Mouse (Mus musculus) cortical plate, adult 2 months (tissue): ENCODE results near the gene Gls2. TPM values are rescaled to one million over a fixed set of nuclear protein-coding genes. Genes with fewer than 3 reads are reported as not detected.

Experiments used
- H3K27ac ChIP-seq: fragments of 200-500 bp; 2 replicates; pipeline ENCODE4 v1.5.1; 2012; ENCODE audit warnings: low read length, control low read depth, inconsistent platforms; ENCODE audit not compliant: insufficient read depth
- H3K4me1 ChIP-seq: fragments of 200-500 bp; 2 replicates; pipeline ENCODE4 v1.6.1; 2011; ENCODE audit warnings: low read length; ENCODE audit not compliant: control insufficient read depth, insufficient read depth
- H3K4me3 ChIP-seq: fragments of 200-500 bp; 2 replicates; pipeline ENCODE4 v1.5.1; 2011; ENCODE audit warnings: mild to moderate bottlenecking, low read length, control low read depth; ENCODE audit not compliant: insufficient read depth
- CTCF ChIP-seq: fragments of 200-500 bp; IDR thresholded peaks from 2 replicates; pipeline ENCODE4 v1.5.1; 2011; ENCODE audit warnings: mild to moderate bottlenecking, control low read depth, low read length; ENCODE audit not compliant: insufficient read depth; ENCODE audit errors: extremely low read depth
- POLR2A ChIP-seq: fragments of 200-500 bp; IDR thresholded peaks from 2 replicates; pipeline ENCODE4 v1.6.1; 2011; ENCODE audit warnings: mild to moderate bottlenecking, low read length, control low read depth; ENCODE audit not compliant: insufficient read depth; ENCODE audit errors: extremely low read depth
- polyA plus RNA-seq: library from polyadenylated mRNA; depleted of rRNA; stranded (reverse); fragments of >200 nt; gene quantifications from 2 replicates; pipeline ENCODE4 v1.2.3, GENCODE M21; 2012

The Gls2 gene
- polyA plus RNA-seq, 1 experiment = 54.8 TPM

DNA sequence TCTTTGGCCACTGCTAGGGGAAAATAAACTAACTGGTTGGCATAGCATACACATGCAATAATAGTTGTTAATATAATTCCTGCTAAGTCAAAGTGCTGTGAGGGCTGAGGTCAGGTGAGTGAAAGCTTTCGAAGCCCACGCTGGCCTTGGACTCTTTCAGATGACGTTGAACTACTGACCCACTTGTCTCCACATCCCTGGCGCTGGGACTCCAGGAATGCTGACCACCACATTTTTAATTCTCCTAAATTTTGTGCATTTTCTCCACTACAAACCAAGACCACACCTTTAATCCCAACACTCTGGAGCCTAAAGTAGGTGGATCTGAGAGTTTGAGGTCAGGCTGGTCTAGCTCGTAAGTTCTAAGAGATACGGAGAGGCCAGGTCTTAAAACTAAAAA lies 1.1 kb upstream of the Gls2 start:
- TF ChIP-seq CTCF (no peak), POLR2A (no peak)
- Histone ChIP-seq H3K27ac (no peak overlapping the region), H3K4me1 (no peaks in the 10 kb centered on the region), H3K4me3 (no peak overlapping the region)

DNA sequence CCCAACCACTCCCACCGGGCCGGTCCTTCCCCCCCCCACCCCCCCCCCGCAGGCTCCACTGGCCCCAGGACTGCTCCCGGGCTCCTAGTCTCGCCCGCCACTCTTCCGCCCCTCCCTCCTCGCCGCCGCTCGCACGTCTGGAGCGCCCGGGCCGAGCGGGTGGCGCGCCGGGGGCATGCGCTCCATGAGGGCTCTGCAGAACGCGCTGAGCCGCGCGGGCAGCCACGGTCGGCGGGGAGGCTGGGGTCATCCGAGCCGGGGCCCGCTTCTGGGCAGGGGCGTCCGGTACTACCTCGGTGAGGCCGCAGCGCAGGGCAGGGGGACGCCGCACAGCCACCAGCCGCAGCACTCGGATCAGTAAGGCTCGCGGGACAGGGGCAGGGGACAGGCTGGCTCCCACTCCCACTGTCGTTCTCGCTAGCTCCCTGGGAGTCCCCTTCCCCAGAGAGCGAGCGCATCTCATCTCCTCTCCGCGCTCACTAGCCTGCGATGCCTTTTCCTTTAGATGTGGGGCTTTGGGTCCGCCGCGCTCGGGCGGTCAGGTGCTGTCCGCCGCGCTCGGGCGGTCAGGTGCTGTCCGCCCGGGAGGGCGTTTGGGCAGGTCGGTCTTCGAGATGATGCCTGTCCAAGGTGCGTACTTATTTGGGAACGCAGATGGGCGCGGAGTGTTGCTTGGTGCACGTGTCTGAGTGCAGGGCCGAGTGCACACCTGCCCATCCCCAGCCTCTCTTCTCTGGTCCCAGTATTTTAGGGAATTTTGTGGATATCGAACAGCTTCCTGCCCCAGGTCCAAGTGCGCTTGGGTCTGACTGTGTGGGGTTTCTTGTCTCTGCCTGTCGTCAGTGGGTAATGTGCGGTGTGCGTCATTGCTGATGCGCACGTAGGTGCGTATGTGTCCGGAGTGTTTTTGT lies 549 bp downstream of the Gls2 start:
- H3K4me1 ChIP-seq = no peaks in the 10 kb centered on the region
- no peak for TF ChIP-seq CTCF
- TF ChIP-seq POLR2A = peak; percentile 98
- peak overlapping the region; percentile 57 for H3K4me3 ChIP-seq
- peak overlapping the region; percentile 4; the same call in 1 of the 2 replicates for H3K27ac ChIP-seq

DNA sequence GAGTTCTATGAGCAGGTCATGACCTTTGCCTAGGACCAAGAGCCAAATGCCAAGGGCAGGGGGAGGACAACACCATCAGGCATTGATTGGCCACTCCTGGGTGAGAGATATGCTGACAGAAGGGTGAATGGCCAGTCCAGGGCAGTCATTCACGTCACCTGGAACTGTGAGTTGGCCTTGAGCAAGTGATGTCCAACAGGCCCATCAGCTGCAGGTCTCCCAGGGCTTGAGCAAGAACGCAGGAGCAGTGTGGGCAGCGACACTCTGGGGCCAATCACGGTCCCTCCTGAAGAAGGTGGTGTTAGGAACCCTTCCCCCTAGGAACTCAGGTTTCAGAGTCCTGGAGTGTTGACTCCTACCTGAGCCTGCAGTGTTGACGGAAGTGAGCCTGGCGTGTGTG lies 7.6 kb downstream of the Gls2 start:
- Histone ChIP-seq H3K4me3 (no peak overlapping the region), H3K4me1 (no peaks in the 10 kb centered on the region), H3K27ac (no peak overlapping the region)
- no peak for TF ChIP-seq POLR2A
- no peak for TF ChIP-seq CTCF

DNA sequence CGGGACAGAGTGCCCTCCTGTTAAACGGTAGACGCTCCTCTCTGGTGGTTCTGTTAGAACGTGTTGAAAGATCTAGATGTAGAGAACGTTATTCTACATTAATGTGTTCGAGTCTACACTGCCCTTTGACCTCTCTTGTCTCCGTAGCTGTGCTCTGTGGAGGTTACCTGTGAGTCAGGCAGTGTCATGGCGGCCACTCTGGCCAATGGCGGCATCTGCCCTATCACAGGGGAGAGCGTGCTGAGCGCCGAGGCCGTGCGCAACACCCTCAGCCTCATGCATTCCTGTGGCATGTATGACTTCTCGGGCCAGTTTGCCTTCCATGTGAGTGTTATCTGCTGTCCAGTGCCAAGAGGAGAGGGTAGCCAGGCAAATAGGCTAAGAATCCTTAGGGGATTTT lies 10.7 kb downstream of the Gls2 start:
- Histone ChIP-seq H3K4me3 (no peak overlapping the region), H3K4me1 (no peaks in the 10 kb centered on the region), H3K27ac (no peak overlapping the region)
- TF ChIP-seq CTCF (no peak), POLR2A (no peak)

DNA sequence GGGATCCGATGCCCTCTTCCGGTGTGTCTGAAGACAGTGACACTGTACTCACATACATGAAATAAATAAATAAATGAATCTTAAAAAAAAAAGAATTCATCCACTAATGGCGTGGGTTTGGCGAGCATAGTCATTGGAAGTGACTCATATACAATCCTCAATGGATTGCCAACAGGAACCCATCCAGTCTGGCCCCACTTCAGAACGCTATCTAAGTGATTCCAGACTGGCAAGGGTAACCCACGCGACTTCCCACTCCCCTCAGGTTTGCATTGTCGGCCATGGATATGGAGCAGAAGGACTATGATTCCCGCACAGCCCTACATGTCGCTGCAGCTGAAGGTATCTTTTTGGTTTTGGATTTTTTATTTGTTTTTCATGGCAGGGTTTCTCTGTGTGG lies 14.1 kb downstream of the Gls2 start:
- Histone ChIP-seq H3K4me1 (0 out of 2 replicates have a peak, but pooled peaks cover 3% of the 10 kb centered on the region), H3K27ac (no peak overlapping the region), H3K4me3 (no peak overlapping the region)
- TF ChIP-seq CTCF (no peak), POLR2A (no peak)

DNA sequence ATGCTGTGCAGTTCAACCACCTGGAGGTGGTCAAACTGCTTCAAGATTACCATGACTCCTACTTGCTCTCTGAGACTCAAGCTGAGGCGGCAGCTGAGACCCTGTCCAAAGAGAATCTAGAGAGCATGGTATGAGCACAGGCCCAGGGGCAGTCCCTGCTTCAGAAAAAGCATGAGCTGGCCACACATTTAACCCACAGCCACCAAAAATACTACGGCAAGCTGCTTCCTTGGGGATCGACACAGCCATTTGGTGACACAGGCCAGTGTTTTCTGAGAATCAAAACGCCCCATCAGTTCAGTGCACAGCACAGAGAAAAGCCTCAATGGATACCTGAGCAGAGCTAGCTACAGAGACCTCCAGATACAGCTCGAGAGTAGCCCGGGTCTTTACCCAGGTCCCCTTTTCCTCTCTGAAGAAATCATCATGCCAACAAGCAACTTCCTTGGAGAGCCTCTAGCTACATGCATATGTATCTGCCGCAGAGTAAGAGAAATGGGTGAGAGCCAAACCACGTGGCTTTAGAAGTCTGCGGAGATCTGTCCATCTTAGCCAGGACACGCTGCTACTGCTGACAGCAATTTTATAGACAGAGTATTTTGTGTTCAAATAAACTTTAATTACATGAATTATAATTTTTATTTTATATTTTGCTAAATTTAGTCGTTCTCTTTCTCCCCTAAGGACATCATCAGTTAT lies 15.2 kb downstream of the Gls2 start:
- no peak overlapping the region for H3K27ac ChIP-seq
- 0 out of 2 replicates have a peak, but pooled peaks cover 3% of the 10 kb centered on the region for H3K4me1 ChIP-seq
- H3K4me3 ChIP-seq = no peak overlapping the region; the same call in 1 of the 2 replicates
- TF ChIP-seq POLR2A (no peak), CTCF (no peak)

DNA sequence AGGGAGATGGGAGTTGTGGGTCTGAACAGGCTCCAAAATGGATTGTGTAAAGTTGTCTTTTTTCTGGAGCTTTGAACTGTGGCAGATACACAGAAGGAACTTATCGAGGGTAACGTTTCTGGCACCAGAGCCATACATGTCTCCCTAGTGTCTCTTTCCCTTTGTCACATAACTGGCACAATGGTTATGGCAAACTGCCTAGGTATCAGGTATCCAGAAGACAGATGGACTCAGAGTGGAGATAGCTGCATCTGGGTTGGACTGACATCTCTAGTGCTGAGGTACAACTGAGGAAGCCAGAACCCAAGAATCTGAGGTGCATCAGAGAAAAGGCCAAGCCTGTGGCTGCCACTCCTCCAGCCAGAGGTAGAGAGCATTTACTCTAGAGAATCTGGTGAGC lies 15.9 kb downstream of the Gls2 start:
- no peak overlapping the region; the same call in 1 of the 2 replicates for H3K4me3 ChIP-seq
- TF ChIP-seq POLR2A = no peak
- TF ChIP-seq CTCF = no peak
- 0 out of 2 replicates have a peak, but pooled peaks cover 3% of the 10 kb centered on the region for H3K4me1 ChIP-seq
- H3K27ac ChIP-seq = no peak overlapping the region

DNA sequence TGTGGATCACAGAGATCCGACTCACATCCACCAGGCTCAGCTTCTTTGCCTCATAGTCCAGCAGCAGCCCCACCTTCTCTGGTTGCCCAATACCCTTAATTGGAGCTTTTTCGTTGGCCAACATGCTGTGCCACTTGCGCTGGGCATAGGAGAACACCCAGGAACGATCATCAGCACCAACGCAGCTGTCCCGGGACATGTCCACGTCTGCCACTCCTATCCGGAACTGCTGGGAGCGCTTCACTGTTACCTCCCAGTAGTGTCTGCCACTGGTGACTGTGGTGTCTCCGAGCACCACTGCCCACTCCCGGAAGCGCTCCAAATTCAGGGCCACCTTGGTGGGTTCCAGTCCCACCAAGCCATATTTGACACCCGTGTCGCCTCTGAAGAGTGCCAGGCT lies 16.7 kb downstream of the Gls2 start:
- no peak for TF ChIP-seq POLR2A
- TF ChIP-seq CTCF = no peak
- H3K4me3 ChIP-seq = peak overlapping the region; percentile 39
- H3K27ac ChIP-seq = no peak overlapping the region

DNA sequence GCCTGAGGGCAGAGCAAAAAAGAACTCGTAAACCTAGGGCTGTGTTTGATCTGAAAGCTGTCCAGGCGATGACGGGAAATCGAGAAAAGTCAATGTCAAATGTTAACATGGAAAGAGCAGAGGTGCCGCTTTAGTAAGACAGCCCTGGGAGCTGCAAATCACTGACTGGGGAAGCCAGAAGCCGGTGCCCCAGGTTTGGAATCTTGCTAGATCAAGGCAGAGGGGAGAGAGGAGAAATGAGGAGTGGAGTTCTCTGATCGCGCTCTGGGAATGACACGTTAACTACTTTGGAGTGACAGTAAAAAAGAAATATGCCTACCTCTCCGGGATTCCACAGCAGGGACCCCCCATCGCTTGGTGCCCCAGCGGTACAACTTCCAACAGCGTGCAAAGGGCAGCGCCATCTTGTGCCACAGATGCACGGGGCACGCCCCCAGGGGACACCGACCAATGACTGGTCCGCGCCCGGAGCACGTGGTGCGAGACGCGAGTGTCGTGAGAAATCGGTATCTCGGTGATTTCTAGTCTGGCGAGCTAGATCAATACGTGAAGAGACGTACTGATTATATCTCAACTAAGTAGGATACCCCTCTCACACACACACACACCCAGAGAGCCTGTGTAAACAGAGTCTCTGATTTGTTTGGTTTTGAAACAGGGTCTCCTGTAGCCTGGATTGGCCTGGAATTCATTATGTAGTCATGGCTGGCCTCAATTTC lies 17.3 kb downstream of the Gls2 start, which contains the start of gene Spryd4:
TSS of gene Spryd4 (minus strand) at position 418 of the 719 bp plus-strand sequence.
- Histone ChIP-seq H3K27ac (no peak within 1 kb of the TSS), H3K4me3 (peak within 1 kb of the TSS; percentile 39), H3K4me1 (0 out of 2 replicates have a peak, but pooled peaks cover 3% of the 10 kb centered on the region)
- TF ChIP-seq POLR2A (peak; percentile 79), CTCF (no peak)

More for the DNA sequence above, 16.7 kb downstream of the Gls2 start:
- 0 out of 2 replicates have a peak, but pooled peaks cover 3% of the 10 kb centered on the region for H3K4me1 ChIP-seq
